Mouse (Mus musculus) left cerebral cortex, adult 2 months (tissue): ENCODE measurements around the gene St6galnac5. TPM values are rescaled to one million over a fixed set of nuclear protein-coding genes. Genes with fewer than 3 reads are reported as not detected.

Source experiments
- DNase-seq, 2 experiments: peaks; one replicate each; pipeline ENCODE4 v3.0.0; 2021 to 2022; ENCODE audit warnings: low spot score in 2 of 2, mixed read lengths in 1 of 2; ENCODE audit errors: extremely low spot score in 1 of 2
- H3K27ac ChIP-seq: fragments of 200-600 bp; 2 replicates; pipeline ENCODE4 v1.8.1; 2022
- H3K4me3 ChIP-seq: fragments of 200-600 bp; 2 replicates; pipeline ENCODE4 v1.8.1; 2022
- CTCF ChIP-seq: fragments of 200-600 bp; IDR thresholded peaks from 2 replicates; pipeline ENCODE4 v1.8.1; 2022; ENCODE audit warnings: antibody characterized with exemption, mild to moderate bottlenecking, moderate library complexity
- intact Hi-C: fragments of 180-260 bp; cut with DNase I; formaldehyde crosslinking; loops from one replicate; pipeline ENCODE4 v1.15.1; 2025
- total RNA-seq, 2 experiments: library from RNA; stranded (reverse); gene quantifications; 2 replicates each; pipeline ENCODE4 v1.2.3; 2021

The St6galnac5 gene
- total RNA-seq, 2 experiments from 2014 or later: 36.8 to 38.0 TPM

- DNase-seq: no peak
- Histone ChIP-seq H3K27ac (no peak overlapping the region), H3K4me3 (no peak overlapping the region)
- TF ChIP-seq CTCF: no peak
- intact Hi-C loops: no loop called here
Observed at GRCm38 (mm10) chr3:152949233-152949777, 32.7 kb downstream of the St6galnac5 start.

- DNase-seq: no peak
- no peak for TF ChIP-seq CTCF
- intact Hi-C loops: no loop called here
Observed at GRCm38 (mm10) chr3:152948556-152948955, 33.5 kb downstream of the St6galnac5 start.

GRCm38 (mm10) chr3:152947031-152947640 is 34.9 kb downstream of the St6galnac5 start:
- intact Hi-C loops: no loop called here
- no peak overlapping the region for H3K27ac ChIP-seq
- TF ChIP-seq CTCF: no peak
- DNase-seq: no peak
- no peak overlapping the region for H3K4me3 ChIP-seq

More at GRCm38 (mm10) chr3:152948556-152948955, 33.5 kb downstream of the St6galnac5 start:
- Histone ChIP-seq H3K4me3 (no peak overlapping the region), H3K27ac (no peak overlapping the region)

GRCm38 (mm10) chr3:152944766-152945165 is 37.3 kb downstream of the St6galnac5 start:
- Histone ChIP-seq H3K4me3 (no peak overlapping the region), H3K27ac (no peak overlapping the region)
- intact Hi-C loops: no loop called here
- DNase-seq: no peak
- no peak for TF ChIP-seq CTCF

GRCm38 (mm10) chr3:152942985-152943384 is 39.1 kb downstream of the St6galnac5 start:
- no peak for DNase-seq
- Histone ChIP-seq H3K4me3 (no peak overlapping the region), H3K27ac (no peak overlapping the region)
- TF ChIP-seq CTCF: no peak
- intact Hi-C loops: no loop called here

- TF ChIP-seq CTCF: no peak
- intact Hi-C loops: no loop called here
- Histone ChIP-seq H3K4me3 (no peak overlapping the region), H3K27ac (no peak overlapping the region)
- DNase-seq: no peak
Observed at GRCm38 (mm10) chr3:152941671-152942070, 40.4 kb downstream of the St6galnac5 start.

GRCm38 (mm10) chr3:152936313-152936712 is 45.7 kb downstream of the St6galnac5 start:
- no peak for DNase-seq
- no peak for TF ChIP-seq CTCF
- H3K27ac ChIP-seq: no peak overlapping the region
- intact Hi-C loops: no loop called here
- H3K4me3 ChIP-seq: no peak overlapping the region

GRCm38 (mm10) chr3:152933737-152934136 is 48.3 kb downstream of the St6galnac5 start:
- TF ChIP-seq CTCF: no peak
- Histone ChIP-seq H3K4me3 (no peak overlapping the region), H3K27ac (no peak overlapping the region)
- DNase-seq: no peak
- intact Hi-C loops: no loop called here

GRCm38 (mm10) chr3:152932544-152932943 is 49.5 kb downstream of the St6galnac5 start:
- intact Hi-C loops: no loop called here

GRCm38 (mm10) chr3:152932096-152932495 is 50.0 kb downstream of the St6galnac5 start:
- no peak for DNase-seq
- intact Hi-C loops: no loop called here
- H3K4me3 ChIP-seq: no peak overlapping the region
- H3K27ac ChIP-seq: no peak overlapping the region
- no peak for TF ChIP-seq CTCF

More at GRCm38 (mm10) chr3:152932544-152932943, 49.5 kb downstream of the St6galnac5 start:
- TF ChIP-seq CTCF: no peak
- Histone ChIP-seq H3K4me3 (no peak overlapping the region), H3K27ac (no peak overlapping the region)
- DNase-seq: no peak

- TF ChIP-seq CTCF: no peak
- intact Hi-C loops: no loop called here
- DNase-seq: no peak
- H3K27ac ChIP-seq: no peak overlapping the region
- no peak overlapping the region for H3K4me3 ChIP-seq
Observed at GRCm38 (mm10) chr3:152931354-152931753, 50.7 kb downstream of the St6galnac5 start.

GRCm38 (mm10) chr3:152929788-152930281 is 52.2 kb downstream of the St6galnac5 start:
- no peak for TF ChIP-seq CTCF
- intact Hi-C loops: no loop called here
- Histone ChIP-seq H3K4me3 (no peak overlapping the region), H3K27ac (no peak overlapping the region)
- DNase-seq: no peak
